Mouse (Mus musculus): ENCODE results near the gene Ube3b. TPM values are rescaled to one million over a fixed set of nuclear protein-coding genes. Genes with fewer than 3 reads are reported as not detected.
A peak's percentile ranks its signal among the peaks of the same experiment; 100 is the strongest.

The Ube3b gene
- total and polyA plus RNA-seq, 2 experiments from 2014 or later, result 30.5 to 57.7 TPM

DNA sequence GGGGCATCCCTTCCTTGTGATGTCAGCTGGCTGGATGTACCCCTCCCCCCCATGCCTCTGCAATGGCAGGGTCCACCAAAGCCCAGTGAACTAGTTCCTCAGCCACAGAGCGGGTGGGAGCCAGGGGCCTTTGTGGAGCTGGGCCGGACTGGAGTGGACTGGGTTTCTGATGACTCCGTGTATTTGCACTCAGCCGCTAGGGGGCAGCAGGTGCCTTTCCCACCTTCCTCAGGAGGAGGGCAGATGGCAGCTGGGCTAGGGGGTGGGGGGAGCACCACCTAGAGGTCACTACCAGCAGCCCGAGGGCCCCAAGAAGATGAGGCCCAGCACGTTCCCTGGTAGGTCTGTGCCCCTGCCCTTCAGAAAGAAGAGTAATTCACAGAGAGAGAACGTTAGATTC lies 80.8 kb downstream of the Ube3b start:
- Histone ChIP-seq H3K9ac (replicated peaks; ENCODE audit: low read depth, low read length) (no peak overlapping the region), H3K27me3 (ENCODE audit: control insufficient read depth, insufficient read depth, low read length) (0 out of 2 replicates have a peak, but pooled peaks cover 3% of the 10 kb centered on the region), H3K4me2 (ENCODE audit: low read depth, low read length) (no peak overlapping the region), H3K4me1 (ENCODE audit: control insufficient read depth, insufficient read depth) (0 out of 2 replicates have a peak, but pooled peaks cover 4% of the 10 kb centered on the region), H3K9me3 (replicated peaks; ENCODE audit: control insufficient read depth, low read length) (no peaks in the 10 kb centered on the region), H3K36me3 (replicated peaks; ENCODE audit: control insufficient read depth, insufficient read depth, low read length) (no peaks in the 10 kb centered on the region), H3K27ac (ENCODE audit: low read depth) (no peak overlapping the region), H3K4me3 (ENCODE audit: low read depth, low read length) (no peak overlapping the region)
- 15% methylated on average over 7 of the region's 7 CpGs for WGBS
- TF ChIP-seq CTCF (IDR thresholded peaks at IDR 0.05; ENCODE audit: low read depth), result peak; percentile 92
- no peak for TF ChIP-seq EP300 (IDR thresholded peaks at IDR 0.05; ENCODE audit: low read depth)
- DNase-seq (ENCODE audit: low spot score), result peak; percentile 63
- peak; percentile 64 for ATAC-seq (ENCODE audit: insufficient read depth, low read depth)

DNA sequence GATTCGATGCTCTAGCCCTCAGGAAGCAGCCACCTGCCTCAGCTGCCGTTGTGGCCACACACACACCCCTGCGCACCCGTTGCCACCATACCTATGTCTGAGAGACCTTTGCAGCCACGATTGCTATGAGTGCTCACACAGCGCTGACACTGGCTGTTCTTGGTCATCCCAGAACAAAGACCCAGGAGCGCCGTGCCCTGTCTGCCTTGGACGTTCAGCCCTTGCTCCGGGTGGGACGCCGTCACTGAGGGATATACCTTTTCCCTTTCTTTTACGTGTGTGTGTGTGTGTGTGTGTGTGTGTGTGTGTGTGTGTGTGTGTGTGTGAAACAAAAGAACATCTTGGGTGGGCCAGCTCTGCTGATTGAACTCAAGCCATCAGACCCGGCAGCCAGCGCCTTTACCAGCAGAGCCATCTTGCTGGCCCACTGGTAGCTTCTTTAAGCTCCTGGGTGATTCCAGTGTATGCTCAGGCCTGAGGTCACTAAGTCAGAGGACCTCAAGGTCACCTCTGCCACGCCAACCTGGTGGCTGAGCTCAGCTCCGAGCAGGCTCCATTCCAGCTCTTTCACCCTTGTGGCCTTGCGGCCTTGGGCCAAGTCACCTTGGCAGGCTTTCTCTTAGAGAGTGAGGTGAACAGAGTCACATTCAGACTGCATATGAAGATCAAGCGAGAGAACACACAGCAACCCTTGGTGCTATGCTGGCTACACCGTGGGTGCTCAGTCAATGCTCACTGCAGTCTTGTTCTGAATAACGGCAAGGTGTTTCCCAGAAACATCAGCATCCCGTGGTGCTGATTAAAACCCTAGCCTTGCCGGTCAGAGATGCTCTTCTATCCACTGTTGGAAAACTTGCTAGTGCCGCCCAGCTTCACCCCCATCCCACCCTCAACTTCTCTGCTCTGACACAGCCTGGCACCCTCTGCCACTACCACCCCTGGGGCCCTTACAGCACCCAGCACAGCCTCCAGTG lies 81.9 kb downstream of the Ube3b start:
- Histone ChIP-seq H3K4me2 (ENCODE audit: low read depth, low read length) (no peak overlapping the region), H3K36me3 (replicated peaks; ENCODE audit: control insufficient read depth, insufficient read depth, low read length) (no peaks in the 10 kb centered on the region), H3K9ac (replicated peaks; ENCODE audit: low read depth, low read length) (no peak overlapping the region), H3K4me3 (ENCODE audit: low read depth, low read length) (no peak overlapping the region), H3K4me1 (ENCODE audit: control insufficient read depth, insufficient read depth) (peaks cover 12% of the 10 kb centered on the region; the same call in 1 of the 2 replicates), H3K9me3 (replicated peaks; ENCODE audit: control insufficient read depth, low read length) (no peaks in the 10 kb centered on the region), H3K27ac (ENCODE audit: low read depth) (no peak overlapping the region; the same call in 1 of the 2 replicates), H3K27me3 (ENCODE audit: control insufficient read depth, insufficient read depth, low read length) (0 out of 2 replicates have a peak, but pooled peaks cover 3% of the 10 kb centered on the region)
- 75% methylated on average over 24 of the region's 24 CpGs for WGBS
- DNase-seq (ENCODE audit: low spot score), result peak; percentile 22
- no peak for TF ChIP-seq CTCF (IDR thresholded peaks at IDR 0.05; ENCODE audit: low read depth)
- TF ChIP-seq EP300 (IDR thresholded peaks at IDR 0.05; ENCODE audit: low read depth), result no peak
- ATAC-seq (ENCODE audit: insufficient read depth, low read depth), result no peak

DNA sequence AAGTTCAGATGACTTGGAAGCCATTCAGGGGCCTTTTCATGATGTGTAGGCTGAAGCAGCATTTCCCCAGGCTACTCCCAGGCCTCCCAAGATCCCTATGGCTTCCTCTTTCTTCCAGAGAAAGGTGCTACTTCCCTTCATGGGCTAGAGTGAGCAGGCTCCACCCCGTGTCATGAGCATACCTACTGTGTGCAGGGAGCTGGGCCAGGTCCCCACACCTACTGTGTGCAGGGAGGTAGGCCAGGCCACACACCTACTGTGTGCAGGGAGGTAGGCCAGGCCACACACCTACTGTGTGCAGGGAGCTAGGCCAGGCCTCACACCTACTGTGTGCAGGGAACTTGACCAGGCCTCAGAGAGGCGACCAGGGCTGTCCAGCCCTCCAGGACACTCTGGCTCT lies 84.2 kb downstream of the Ube3b start:
- ATAC-seq (ENCODE audit: insufficient read depth, low read depth) (no peak), DNase-seq (ENCODE audit: low spot score) (no peak)
- Histone ChIP-seq H3K4me1 (ENCODE audit: control insufficient read depth, insufficient read depth) (peaks cover 12% of the 10 kb centered on the region; the same call in 1 of the 2 replicates), H3K4me3 (ENCODE audit: low read depth, low read length) (no peak overlapping the region), H3K9ac (replicated peaks; ENCODE audit: low read depth, low read length) (no peak overlapping the region), H3K9me3 (replicated peaks; ENCODE audit: control insufficient read depth, low read length) (no peaks in the 10 kb centered on the region), H3K4me2 (ENCODE audit: low read depth, low read length) (no peak overlapping the region), H3K27me3 (ENCODE audit: control insufficient read depth, insufficient read depth, low read length) (0 out of 2 replicates have a peak, but pooled peaks cover under 1% of the 10 kb centered on the region), H3K36me3 (replicated peaks; ENCODE audit: control insufficient read depth, insufficient read depth, low read length) (no peaks in the 10 kb centered on the region), H3K27ac (ENCODE audit: low read depth) (no peak overlapping the region)
- 81% methylated on average over 2 of the region's 2 CpGs for WGBS
- no peak for TF ChIP-seq CTCF (IDR thresholded peaks at IDR 0.05; ENCODE audit: low read depth)
- TF ChIP-seq EP300 (IDR thresholded peaks at IDR 0.05; ENCODE audit: low read depth), result no peak

DNA sequence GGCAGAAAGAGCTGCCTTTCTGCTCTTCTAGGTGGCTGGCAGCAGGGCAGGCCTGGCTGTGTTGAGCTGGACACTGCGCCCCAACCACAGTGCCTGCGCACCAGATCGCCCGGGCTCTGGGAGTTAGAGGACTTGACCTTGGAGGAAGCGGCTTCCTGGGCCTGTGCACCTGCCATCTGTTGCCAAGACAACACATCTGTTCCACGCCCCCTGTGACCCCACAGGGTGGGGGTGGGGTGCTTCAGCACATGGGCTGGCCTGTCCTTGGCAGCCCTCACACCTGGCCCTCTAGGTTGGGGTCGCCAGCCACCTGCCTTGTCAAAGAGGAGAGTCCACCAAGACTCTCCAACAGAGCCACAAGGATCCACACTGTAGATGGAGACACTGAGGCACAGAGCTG lies 85.2 kb downstream of the Ube3b start:
- WGBS, result 86% methylated on average over 7 of the region's 7 CpGs

DNA sequence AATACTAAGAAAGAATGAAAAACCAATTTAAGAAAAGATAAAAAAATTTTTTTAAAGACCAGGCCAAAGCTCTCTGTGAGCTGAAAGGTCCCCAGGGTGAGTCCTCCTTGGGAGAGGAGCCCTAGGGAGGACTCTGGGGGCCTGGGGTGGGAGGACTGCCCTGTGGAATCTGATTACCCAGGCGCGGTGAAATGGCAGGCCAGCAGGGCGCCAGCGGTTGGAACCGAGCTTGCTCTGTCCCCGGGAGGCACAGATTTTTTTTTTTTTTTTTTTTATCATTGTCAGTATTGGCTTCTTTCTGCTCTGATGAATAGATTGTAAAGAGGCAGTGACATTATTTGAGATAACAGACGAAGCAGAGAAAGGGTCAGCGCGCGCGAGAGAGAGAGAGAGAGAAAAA lies 86.6 kb downstream of the Ube3b start:
- 10% methylated on average over 11 of the region's 11 CpGs for WGBS
- TF ChIP-seq CTCF (IDR thresholded peaks at IDR 0.05; ENCODE audit: low read depth) (no peak), EP300 (IDR thresholded peaks at IDR 0.05; ENCODE audit: low read depth) (no peak)
- H3K4me1 ChIP-seq (ENCODE audit: control insufficient read depth, insufficient read depth), result peaks cover 12% of the 10 kb centered on the region; the same call in 1 of the 2 replicates
- H3K27me3 ChIP-seq (ENCODE audit: control insufficient read depth, insufficient read depth, low read length), result no peaks in the 10 kb centered on the region
- no peak for DNase-seq (ENCODE audit: low spot score)
- H3K9ac ChIP-seq (replicated peaks; ENCODE audit: low read depth, low read length), result no peak overlapping the region; the same call in 1 of the 2 replicates
- peak overlapping the region; percentile 59 for H3K4me2 ChIP-seq (ENCODE audit: low read depth, low read length)
- peak overlapping the region; percentile 30 for H3K4me3 ChIP-seq (ENCODE audit: low read depth, low read length)
- H3K36me3 ChIP-seq (replicated peaks; ENCODE audit: control insufficient read depth, insufficient read depth, low read length), result no peaks in the 10 kb centered on the region
- H3K9me3 ChIP-seq (replicated peaks; ENCODE audit: control insufficient read depth, low read length), result no peaks in the 10 kb centered on the region
- H3K27ac ChIP-seq (ENCODE audit: low read depth), result no peak overlapping the region
- ATAC-seq (ENCODE audit: insufficient read depth, low read depth), result no peak

More for the DNA sequence above, 85.2 kb downstream of the Ube3b start:
- H3K4me1 ChIP-seq (ENCODE audit: control insufficient read depth, insufficient read depth), result peaks cover 12% of the 10 kb centered on the region; the same call in 1 of the 2 replicates
- H3K27me3 ChIP-seq (ENCODE audit: control insufficient read depth, insufficient read depth, low read length), result no peaks in the 10 kb centered on the region
- H3K9ac ChIP-seq (replicated peaks; ENCODE audit: low read depth, low read length), result no peak overlapping the region
- TF ChIP-seq EP300 (IDR thresholded peaks at IDR 0.05; ENCODE audit: low read depth) (no peak), CTCF (IDR thresholded peaks at IDR 0.05; ENCODE audit: low read depth) (no peak)
- no peak overlapping the region for H3K4me3 ChIP-seq (ENCODE audit: low read depth, low read length)
- no peaks in the 10 kb centered on the region for H3K9me3 ChIP-seq (replicated peaks; ENCODE audit: control insufficient read depth, low read length)
- no peaks in the 10 kb centered on the region for H3K36me3 ChIP-seq (replicated peaks; ENCODE audit: control insufficient read depth, insufficient read depth, low read length)
- DNase-seq (ENCODE audit: low spot score), result no peak
- H3K4me2 ChIP-seq (ENCODE audit: low read depth, low read length), result no peak overlapping the region
- no peak overlapping the region for H3K27ac ChIP-seq (ENCODE audit: low read depth)
- no peak for ATAC-seq (ENCODE audit: insufficient read depth, low read depth)

All from heart, postnatal 0 days (tissue).